In genomic region chr1:34560843-34561242, GRCm38 (mm10) we compare ENCODE assay signal across 22 mouse cellular contexts. TPM values are rescaled to one million over a fixed set of nuclear protein-coding genes. Genes with fewer than 3 reads are reported as not detected.
DNase-seq lines count a peak whose midpoint lies in the region; ATAC-seq and TF ChIP-seq lines count a peak whose summit lies in the region.
"Had no signal": no experiment of that assay in that cellular context is flagged by ENCODE, and none has a peak within 500 bp of the region (broad histone marks: within the 10 kb centered on the region; RNA-seq: fewer than 3 reads in every experiment).

TSS of gene Prss40 (minus strand) at chr1:34560943.

- 0 out of 2 replicates have a peak within 1 kb of the TSS, but pooled peaks have one; percentile 11 for H3K9ac ChIP-seq in ES-E14 (ENCODE audit: insufficient read depth, low read depth, low read length, poor library complexity, severe bottlenecking)
- H3K9ac ChIP-seq: embryonic facial prominence, embryonic 12.5 days; forebrain, embryonic 13.5 days; forebrain, embryonic 15.5 days; forebrain, postnatal 0 days had no signal

- H3K36me3 ChIP-seq in E14TG2a.4 (ENCODE audit: insufficient read depth, low read length) (no peaks in the 10 kb centered on the region), ES-E14 (ENCODE audit: control insufficient read depth, insufficient read depth, low read length, poor library complexity, severe bottlenecking) (no peaks in the 10 kb centered on the region)
- H3K36me3 ChIP-seq: embryonic facial prominence, embryonic 10.5 days; embryonic facial prominence, embryonic 12.5 days; forebrain, embryonic 15.5 days had no signal

- H3K9me3 ChIP-seq in E14TG2a.4 (ENCODE audit: low read length) (peaks cover 7% of the 10 kb centered on the region; the same call in 1 of the 2 replicates), ES-E14 (ENCODE audit: control insufficient read depth, insufficient read depth, low read depth, low read length) (no peaks in the 10 kb centered on the region)
- H3K9me3 ChIP-seq: embryonic facial prominence, embryonic 10.5 days; forebrain, embryonic 13.5 days; forebrain, embryonic 15.5 days had no signal

- no peak for ATAC-seq in frontal cortex, adult (ENCODE audit: low TSS enrichment)
- ATAC-seq: activated CD4-positive, CD25-positive, alpha-beta regulatory T cell, adult 4 months; forebrain, embryonic 13.5 days; forebrain, embryonic 15.5 days; forebrain, postnatal 0 days had no signal

- in situ Hi-C loops in ES-E14 (cut with MboI; ENCODE audit: low sequenced_read_pairs in 2 of 2, unreplicated experiment in 2 of 2) = no loop called here

- H3K27me3 ChIP-seq in E14TG2a.4 (ENCODE audit: insufficient read depth, low read length) = peaks cover 18% of the 10 kb centered on the region
- H3K27me3 ChIP-seq: embryonic facial prominence, embryonic 12.5 days; forebrain, embryonic 13.5 days; forebrain, embryonic 15.5 days had no signal

- peak; percentile 80 for DNase-seq in heart, adult 11 months
- DNase-seq in heart, postnatal 10 days = no peak
- DNase-seq in ES-E14 (ENCODE audit: low read depth, low spot score) = no peak
- DNase-seq in thymus, postnatal 4 days = no peak
- DNase-seq: adrenal gland, adult 8-10 months; adrenal gland, postnatal 14 days; adrenal gland, postnatal 36 days; cerebellum, adult 11-12 months; cerebellum, adult 2 months; cerebellum, adult 9-10 months; cerebellum, postnatal 14 days; cerebellum, postnatal 36 days; forebrain, postnatal 0 days had no signal

- peak within 1 kb of the TSS; percentile 29; the same call in 1 of the 2 replicates for H3K4me3 ChIP-seq in E14TG2a.4 (replicated peaks; ENCODE audit: low read length)
- H3K4me3 ChIP-seq in ES-E14 (ENCODE audit: insufficient read depth in 1 of 2, low read depth in 1 of 2, low read length in 2 of 2, poor library complexity in 1 of 2, severe bottlenecking in 1 of 2) = peak within 1 kb of the TSS in 1 of 2 experiments; percentile 5; a peak in 1 of 4 replicates
- H3K4me3 ChIP-seq: embryonic facial prominence, embryonic 10.5 days; embryonic facial prominence, embryonic 12.5 days; forebrain, embryonic 13.5 days; forebrain, embryonic 15.5 days had no signal

- peaks cover 12% of the 10 kb centered on the region for H3K4me1 ChIP-seq in E14TG2a.4 (replicated peaks; ENCODE audit: low read depth, low read length)
- peaks cover 0 to 2% of the 10 kb centered on the region in 2 experiments; a peak in 1 of 4 replicates for H3K4me1 ChIP-seq in ES-E14 (ENCODE audit: control insufficient read depth in 2 of 2, insufficient read depth in 2 of 2, low read length in 2 of 2, poor library complexity in 1 of 2)
- H3K4me1 ChIP-seq: embryonic facial prominence, embryonic 10.5 days; embryonic facial prominence, embryonic 12.5 days; forebrain, embryonic 13.5 days; forebrain, embryonic 15.5 days had no signal

- no peak for TF ChIP-seq CTCF in E14TG2a.4 (conservative IDR thresholded peaks at IDR 0.05; ENCODE audit: low read length)

- no peak within 1 kb of the TSS for H3K27ac ChIP-seq in ES-E14 (ENCODE audit: insufficient read depth, low read depth, low read length, poor library complexity, severe bottlenecking)
- H3K27ac ChIP-seq: embryonic facial prominence, embryonic 10.5 days; embryonic facial prominence, embryonic 12.5 days; forebrain, embryonic 13.5 days; forebrain, embryonic 15.5 days had no signal

- intact Hi-C loops in heart, postnatal 10 days (cut with DNase I) = no loop called here

TF ChIP-seq in ES-E14, 5 proteins besides CTCF, POLR2A, EP300 and RAD21:
- no peak for TF ChIP-seq ZC3H11A (IDR thresholded peaks at IDR 0.05; ENCODE audit: borderline replicate concordance, low read depth, low read length)
- TF ChIP-seq MAFK (IDR thresholded peaks at IDR 0.05; ENCODE audit: insufficient read depth, low read depth, low read length) = no peak
- TF ChIP-seq HCFC1 (IDR thresholded peaks at IDR 0.05; ENCODE audit: borderline replicate concordance, insufficient read depth, low read length) = no peak
- no peak for TF ChIP-seq CHD2 (IDR thresholded peaks at IDR 0.05; ENCODE audit: low read depth, low read length)
- TF ChIP-seq ZNF384 (IDR thresholded peaks at IDR 0.05; ENCODE audit: low read depth, low read length) = no peak

RNA-seq across cellular contexts. Expression of gene Prss40, which starts in this region (rescaled TPM):
- not detected for total RNA-seq in heart, postnatal 10 days (2021)
- not detected in 2 replicates for total RNA-seq in ES-E14 (2012; rRNA removed)
- total RNA-seq: adrenal gland, adult 18-20 months; adrenal gland, adult 8-10 months; adrenal gland, postnatal 14 days; adrenal gland, postnatal 36 days; forebrain, postnatal 0 days; MEL had no signal
